Mouse (Mus musculus): ENCODE data around the gene Suds3.

Gene Suds3

GRCm38 (mm10) chr5:117045101-117045500 lies 70.8 kb downstream of the Suds3 start:
- DNase-seq (ENCODE audit: low read depth, low spot score): no peak

GRCm38 (mm10) chr5:117042661-117043060 lies 73.3 kb downstream of the Suds3 start:
- no peak for DNase-seq (ENCODE audit: low read depth, low spot score)

Data from CD4-positive, CD25-positive, alpha-beta regulatory T cell, adult 2 months (primary cell).